Mouse (Mus musculus): ENCODE data around the gene Eno3. TPM values are rescaled to one million over a fixed set of nuclear protein-coding genes. Genes with fewer than 3 reads are reported as not detected.

The Eno3 gene
- polyA plus RNA-seq, 1 experiment from 2014 or later: 13.9 TPM

DNA sequence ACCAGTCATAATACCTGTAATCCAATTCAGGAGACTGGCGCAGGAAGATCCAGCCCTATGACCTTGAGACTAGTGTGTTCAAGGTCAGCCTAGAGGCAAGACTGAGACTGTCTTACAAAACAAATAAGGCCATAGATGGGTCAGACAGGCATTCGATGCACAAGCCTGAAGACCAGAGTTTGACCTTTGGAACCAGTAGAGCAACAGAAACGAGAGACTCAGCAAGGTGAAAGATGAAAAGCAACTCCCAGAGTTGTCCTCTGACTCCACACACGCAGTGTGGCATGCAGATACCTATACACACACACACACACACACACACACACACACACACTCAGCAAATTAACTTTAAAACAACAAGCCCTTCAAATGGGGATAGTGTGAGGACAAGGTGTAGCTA, 30.1 kb upstream of the Eno3 start:
- ATAC-seq (ENCODE audit: insufficient read depth, low FRiP score, low read depth): no peak
- H3K4me3 ChIP-seq (replicated peaks): no peak overlapping the region
- no peaks in the 10 kb centered on the region for H3K4me1 ChIP-seq
- no peaks in the 10 kb centered on the region for H3K27me3 ChIP-seq (replicated peaks)
- WGBS: 59% methylated on average over 4 of the region's 4 CpGs
- no peaks in the 10 kb centered on the region for H3K36me3 ChIP-seq
- H3K4me2 ChIP-seq: no peak overlapping the region
- no peak overlapping the region for H3K9ac ChIP-seq
- H3K27ac ChIP-seq: no peak overlapping the region
- H3K9me3 ChIP-seq: no peaks in the 10 kb centered on the region

GRCm38 (mm10) chr11:70628431-70628830, 28.6 kb upstream of the Eno3 start:
- WGBS: 76% methylated on average over 2 of the region's 2 CpGs
- Histone ChIP-seq H3K4me3 (replicated peaks) (no peak overlapping the region), H3K9me3 (no peaks in the 10 kb centered on the region), H3K4me1 (no peaks in the 10 kb centered on the region), H3K27ac (no peak overlapping the region), H3K27me3 (replicated peaks) (no peaks in the 10 kb centered on the region), H3K4me2 (no peak overlapping the region), H3K36me3 (no peaks in the 10 kb centered on the region), H3K9ac (no peak overlapping the region)
- ATAC-seq (ENCODE audit: insufficient read depth, low FRiP score, low read depth): no peak

GRCm38 (mm10) chr11:70629557-70629956, 27.4 kb upstream of the Eno3 start:
- Histone ChIP-seq H3K9ac (no peak overlapping the region), H3K4me3 (replicated peaks) (no peak overlapping the region), H3K4me1 (no peaks in the 10 kb centered on the region), H3K9me3 (no peaks in the 10 kb centered on the region), H3K27ac (no peak overlapping the region), H3K4me2 (no peak overlapping the region), H3K27me3 (replicated peaks) (no peaks in the 10 kb centered on the region), H3K36me3 (no peaks in the 10 kb centered on the region)
- WGBS: 46% methylated on average over 5 of the region's 5 CpGs
- ATAC-seq (ENCODE audit: insufficient read depth, low FRiP score, low read depth): no peak

DNA sequence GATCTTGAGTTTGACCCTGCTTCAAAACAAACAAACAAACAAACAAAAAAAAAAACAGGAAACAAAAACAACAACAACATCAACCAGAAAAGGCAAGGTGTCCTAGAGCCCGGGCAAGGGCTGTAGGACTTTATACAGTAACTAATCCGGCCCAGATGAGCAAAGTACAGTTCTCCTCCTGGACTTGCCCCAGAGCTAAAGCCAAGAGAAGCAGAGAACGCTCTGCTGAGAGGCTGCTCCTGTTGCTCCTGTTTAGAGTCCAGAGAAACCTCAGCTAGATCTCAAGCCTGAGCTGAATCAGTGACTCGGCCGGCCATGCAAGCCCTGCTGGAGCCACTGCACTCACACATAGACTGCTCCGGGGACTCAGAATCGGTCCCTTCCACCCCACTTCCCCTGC, 26.9 kb upstream of the Eno3 start:
- Histone ChIP-seq H3K27ac (no peak overlapping the region), H3K4me3 (replicated peaks) (no peak overlapping the region), H3K36me3 (no peaks in the 10 kb centered on the region), H3K27me3 (replicated peaks) (no peaks in the 10 kb centered on the region), H3K4me1 (no peaks in the 10 kb centered on the region), H3K9me3 (no peaks in the 10 kb centered on the region), H3K4me2 (no peak overlapping the region), H3K9ac (no peak overlapping the region)
- no peak for ATAC-seq (ENCODE audit: insufficient read depth, low FRiP score, low read depth)
- WGBS: 66% methylated on average over 7 of the region's 7 CpGs

DNA sequence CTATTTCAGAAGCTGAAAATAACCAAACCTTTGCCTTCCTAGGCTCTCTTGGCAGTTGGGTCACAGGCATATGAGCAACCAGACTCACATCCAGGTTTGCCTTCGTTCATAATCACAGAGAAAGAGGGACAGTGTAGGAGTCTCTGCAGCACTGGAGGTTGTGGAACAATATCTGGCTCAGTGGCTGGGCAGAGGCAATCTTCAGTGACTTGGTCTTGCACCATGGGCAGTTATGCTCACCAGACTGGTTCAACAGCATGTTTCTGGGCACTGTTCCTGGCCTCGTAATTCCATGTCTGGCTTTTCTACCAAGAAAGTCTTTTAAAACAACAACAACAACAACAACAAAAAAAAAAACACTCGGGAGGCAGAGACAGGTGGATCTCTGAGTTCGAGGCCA, 21.4 kb upstream of the Eno3 start:
- H3K4me2 ChIP-seq: no peak overlapping the region
- no peak overlapping the region for H3K4me3 ChIP-seq (replicated peaks)
- WGBS: 80% methylated on average over 4 of the region's 4 CpGs
- no peak for ATAC-seq (ENCODE audit: insufficient read depth, low FRiP score, low read depth)
- no peaks in the 10 kb centered on the region for H3K36me3 ChIP-seq
- H3K4me1 ChIP-seq: no peaks in the 10 kb centered on the region
- H3K9me3 ChIP-seq: no peaks in the 10 kb centered on the region
- H3K9ac ChIP-seq: no peak overlapping the region
- H3K27me3 ChIP-seq (replicated peaks): no peaks in the 10 kb centered on the region
- H3K27ac ChIP-seq: no peak overlapping the region

GRCm38 (mm10) chr11:70637764-70638163, 19.2 kb upstream of the Eno3 start:
- 88% methylated on average over 1 of the region's 1 CpGs for WGBS
- ATAC-seq (ENCODE audit: insufficient read depth, low FRiP score, low read depth): no peak
- H3K4me3 ChIP-seq (replicated peaks): no peak overlapping the region
- H3K4me1 ChIP-seq: no peaks in the 10 kb centered on the region
- H3K36me3 ChIP-seq: no peaks in the 10 kb centered on the region
- H3K27me3 ChIP-seq (replicated peaks): no peaks in the 10 kb centered on the region
- H3K27ac ChIP-seq: no peak overlapping the region
- no peak overlapping the region for H3K9ac ChIP-seq
- H3K4me2 ChIP-seq: no peak overlapping the region
- H3K9me3 ChIP-seq: no peaks in the 10 kb centered on the region

DNA sequence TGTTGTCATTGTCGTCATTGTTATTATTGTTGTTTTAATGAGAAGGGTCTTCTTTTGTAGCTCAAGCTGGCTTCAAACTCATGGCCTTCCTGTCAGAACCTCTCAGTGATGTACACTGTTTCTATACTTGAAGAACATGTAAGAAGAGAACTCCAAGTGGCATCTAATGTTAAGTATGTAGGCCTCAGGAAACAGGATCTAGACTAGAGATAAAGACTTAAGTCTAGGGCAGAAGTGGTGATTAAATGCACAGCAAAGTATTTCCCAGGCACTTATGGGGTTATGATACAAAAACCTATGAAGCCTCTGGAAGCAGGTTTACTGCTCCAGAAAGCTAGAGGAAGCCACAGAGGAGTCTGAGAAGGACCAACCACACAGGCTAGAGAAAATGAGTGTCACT, 18.7 kb upstream of the Eno3 start:
- Histone ChIP-seq H3K4me2 (no peak overlapping the region), H3K27ac (no peak overlapping the region), H3K4me1 (no peaks in the 10 kb centered on the region), H3K36me3 (0 out of 2 replicates have a peak, but pooled peaks cover 4% of the 10 kb centered on the region), H3K9me3 (no peaks in the 10 kb centered on the region), H3K27me3 (replicated peaks) (no peaks in the 10 kb centered on the region), H3K9ac (no peak overlapping the region), H3K4me3 (replicated peaks) (no peak overlapping the region)
- ATAC-seq (ENCODE audit: insufficient read depth, low FRiP score, low read depth): no peak
- WGBS: 78% methylated on average over 1 of the region's 1 CpGs

- no peaks in the 10 kb centered on the region for H3K27me3 ChIP-seq (replicated peaks)
- peak; percentile 65; the same call in 1 of the 2 replicates for ATAC-seq (ENCODE audit: insufficient read depth, low FRiP score, low read depth)
- H3K9me3 ChIP-seq: no peaks in the 10 kb centered on the region
- H3K4me2 ChIP-seq: no peak within 1 kb of the TSS
- WGBS: 23% methylated on average over 5 of the region's 5 CpGs
- H3K27ac ChIP-seq: no peak within 1 kb of the TSS
- no peaks in the 10 kb centered on the region for H3K4me1 ChIP-seq
- no peak within 1 kb of the TSS for H3K4me3 ChIP-seq (replicated peaks)
- 0 out of 2 replicates have a peak, but pooled peaks cover 7% of the 10 kb centered on the region for H3K36me3 ChIP-seq
- H3K9ac ChIP-seq: no peak within 1 kb of the TSS
Measured at GRCm38 (mm10) chr11:70638714-70639278, 18.2 kb upstream of the Eno3 start, which contains the start of gene Gp1ba. TSS of gene Gp1ba (plus strand) at chr11:70639122.

- peaks cover 16% of the 10 kb centered on the region for H3K36me3 ChIP-seq
- H3K4me1 ChIP-seq: no peaks in the 10 kb centered on the region
- H3K9me3 ChIP-seq: no peaks in the 10 kb centered on the region
- H3K4me2 ChIP-seq: no peak overlapping the region
- H3K27me3 ChIP-seq (replicated peaks): no peaks in the 10 kb centered on the region
- no peak for ATAC-seq (ENCODE audit: insufficient read depth, low FRiP score, low read depth)
- WGBS: 77% methylated on average over 8 of the region's 8 CpGs
- no peak overlapping the region for H3K27ac ChIP-seq
- H3K9ac ChIP-seq: no peak overlapping the region
- no peak overlapping the region for H3K4me3 ChIP-seq (replicated peaks)
Measured at GRCm38 (mm10) chr11:70639976-70640375, 17.0 kb upstream of the Eno3 start.

- Histone ChIP-seq H3K9ac (no peak overlapping the region), H3K9me3 (no peaks in the 10 kb centered on the region), H3K27me3 (replicated peaks) (no peaks in the 10 kb centered on the region), H3K4me2 (no peak overlapping the region), H3K27ac (no peak overlapping the region), H3K4me1 (peaks cover 10% of the 10 kb centered on the region), H3K4me3 (replicated peaks) (no peak overlapping the region), H3K36me3 (peaks cover 18% of the 10 kb centered on the region)
- WGBS: 79% methylated on average over 7 of the region's 7 CpGs
- ATAC-seq (ENCODE audit: insufficient read depth, low FRiP score, low read depth): no peak
Measured at GRCm38 (mm10) chr11:70641241-70641640, 15.8 kb upstream of the Eno3 start.

DNA sequence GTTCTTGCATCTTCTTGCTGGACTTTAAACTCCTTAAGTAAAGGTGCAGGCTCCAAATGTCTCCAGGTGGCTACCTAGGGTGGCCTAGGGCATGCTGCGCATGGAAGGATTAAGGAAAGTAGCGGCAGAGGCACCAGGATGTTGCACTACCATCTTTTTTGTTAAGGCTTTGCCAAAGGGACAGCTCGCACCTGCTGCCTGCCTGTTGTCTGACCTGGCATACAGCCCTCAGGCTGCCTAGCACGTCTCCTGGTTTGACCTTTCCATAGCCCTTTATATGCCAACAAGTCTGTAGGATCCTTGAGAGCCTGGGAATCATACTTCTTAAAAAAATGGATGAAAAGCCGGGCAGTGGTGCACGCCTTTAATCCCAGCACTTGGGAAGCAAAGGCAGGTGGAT, 14.0 kb upstream of the Eno3 start:
- peaks cover 18% of the 10 kb centered on the region for H3K36me3 ChIP-seq
- H3K4me3 ChIP-seq (replicated peaks): no peak overlapping the region
- H3K9ac ChIP-seq: no peak overlapping the region
- 93% methylated on average over 6 of the region's 6 CpGs for WGBS
- H3K4me2 ChIP-seq: no peak overlapping the region
- H3K27ac ChIP-seq: no peak overlapping the region
- H3K27me3 ChIP-seq (replicated peaks): no peaks in the 10 kb centered on the region
- no peaks in the 10 kb centered on the region for H3K9me3 ChIP-seq
- ATAC-seq (ENCODE audit: insufficient read depth, low FRiP score, low read depth): no peak
- H3K4me1 ChIP-seq: peaks cover 12% of the 10 kb centered on the region

- WGBS: 96% methylated on average over 8 of the region's 8 CpGs
- no peak overlapping the region for H3K4me2 ChIP-seq
- no peak overlapping the region for H3K9ac ChIP-seq
Measured at GRCm38 (mm10) chr11:70644564-70645103, 12.4 kb upstream of the Eno3 start.

More at GRCm38 (mm10) chr11:70644564-70645103, 12.4 kb upstream of the Eno3 start:
- ATAC-seq (ENCODE audit: insufficient read depth, low FRiP score, low read depth): no peak
- no peak overlapping the region for H3K27ac ChIP-seq
- H3K4me3 ChIP-seq (replicated peaks): no peak overlapping the region
- H3K27me3 ChIP-seq (replicated peaks): no peaks in the 10 kb centered on the region
- no peaks in the 10 kb centered on the region for H3K9me3 ChIP-seq
- H3K4me1 ChIP-seq: peaks cover 25% of the 10 kb centered on the region
- peaks cover 30% of the 10 kb centered on the region for H3K36me3 ChIP-seq

Data from stomach, embryonic 15.5 days (tissue).